Mouse (Mus musculus): ENCODE data around the gene Meis1.

GRCm38 (mm10) chr11:18917887-18918286 lies 100.9 kb downstream of the Meis1 start:
- TF ChIP-seq POLR2A (IDR thresholded peaks at IDR 0.05; ENCODE audit: low read depth, low read length) (no peak), NRF1 (IDR thresholded peaks at IDR 0.05; ENCODE audit: low read depth, low read length) (no peak), USF1 (IDR thresholded peaks at IDR 0.05; ENCODE audit: low read depth, low read length) (no peak), BHLHE40 (IDR thresholded peaks at IDR 0.05; ENCODE audit: low read depth, low read length) (no peak), MAFK (IDR thresholded peaks at IDR 0.05; ENCODE audit: insufficient replicate concordance, low read length) (no peak), CTCF (conservative IDR thresholded peaks at IDR 0.05 in 1 of 2, IDR thresholded peaks at IDR 0.05 in 1 of 2; ENCODE audit: low read depth in 2 of 2, low read length in 2 of 2) (no peak), ZNF384 (IDR thresholded peaks at IDR 0.05; ENCODE audit: low read depth, low read length) (no peak)
